In genomic region chr12:86565996-86566395, GRCm38 (mm10) we compare ENCODE assay signal across 11 mouse cellular contexts.
A peak's percentile ranks its signal among the peaks of the same experiment; 100 is the strongest.
DNase-seq lines count a peak whose midpoint lies in the region; ATAC-seq lines count a peak whose summit lies in the region.
"Had no signal": no experiment of that assay in that cellular context is flagged by ENCODE, and none has a peak within 500 bp of the region (broad histone marks: within the 10 kb centered on the region; RNA-seq: fewer than 3 reads in every experiment).

No protein-coding gene starts in this region.

- ATAC-seq in megakaryocyte progenitor cell, adult 5-6 weeks (replicated peaks; ENCODE audit: poor library complexity), result no peak
- ATAC-seq: intestine, embryonic 15.5 days; liver, embryonic 12.5 days had no signal

- peak; percentile 24 to 51 for DNase-seq in frontal cortex, adult 2 months (ENCODE audit: extremely low spot score in 1 of 2, low spot score in 1 of 2)
- DNase-seq in layer of hippocampus, adult 18-20 months (ENCODE audit: low spot score in 2 of 2), result peak; percentile 58 to 66
- peak; percentile 13 to 41 for DNase-seq in left cerebral cortex, adult 18-20 months (ENCODE audit: low spot score in 2 of 2)
- DNase-seq in right cerebral cortex, postnatal 25 days, result peak; percentile 44
- no peak for DNase-seq in spleen, postnatal 4 days (ENCODE audit: low spot score in 2 of 2)
- no peak for DNase-seq in gastrocnemius, postnatal 14 days
- DNase-seq: adrenal gland, adult 8-10 months; cerebellum, adult 9-10 months had no signal

- intact Hi-C loops in gastrocnemius, postnatal 14 days (cut with DNase I; ENCODE audit: low total_unique reads), result no loop called here

Comparison
In these comparisons a context has a peak if more than half of its experiments do, and no peak if none do; other contexts are left out.
1. DNase-seq: peak in frontal cortex, adult 2 months (2 of 2), layer of hippocampus, adult 18-20 months (2 of 2), left cerebral cortex, adult 18-20 months (2 of 2) and right cerebral cortex, postnatal 25 days (single experiment); none in spleen, postnatal 4 days (0 of 2) and gastrocnemius, postnatal 14 days (single experiment).